8 mouse cellular contexts compared by ENCODE assay signal in the genomic region with DNA sequence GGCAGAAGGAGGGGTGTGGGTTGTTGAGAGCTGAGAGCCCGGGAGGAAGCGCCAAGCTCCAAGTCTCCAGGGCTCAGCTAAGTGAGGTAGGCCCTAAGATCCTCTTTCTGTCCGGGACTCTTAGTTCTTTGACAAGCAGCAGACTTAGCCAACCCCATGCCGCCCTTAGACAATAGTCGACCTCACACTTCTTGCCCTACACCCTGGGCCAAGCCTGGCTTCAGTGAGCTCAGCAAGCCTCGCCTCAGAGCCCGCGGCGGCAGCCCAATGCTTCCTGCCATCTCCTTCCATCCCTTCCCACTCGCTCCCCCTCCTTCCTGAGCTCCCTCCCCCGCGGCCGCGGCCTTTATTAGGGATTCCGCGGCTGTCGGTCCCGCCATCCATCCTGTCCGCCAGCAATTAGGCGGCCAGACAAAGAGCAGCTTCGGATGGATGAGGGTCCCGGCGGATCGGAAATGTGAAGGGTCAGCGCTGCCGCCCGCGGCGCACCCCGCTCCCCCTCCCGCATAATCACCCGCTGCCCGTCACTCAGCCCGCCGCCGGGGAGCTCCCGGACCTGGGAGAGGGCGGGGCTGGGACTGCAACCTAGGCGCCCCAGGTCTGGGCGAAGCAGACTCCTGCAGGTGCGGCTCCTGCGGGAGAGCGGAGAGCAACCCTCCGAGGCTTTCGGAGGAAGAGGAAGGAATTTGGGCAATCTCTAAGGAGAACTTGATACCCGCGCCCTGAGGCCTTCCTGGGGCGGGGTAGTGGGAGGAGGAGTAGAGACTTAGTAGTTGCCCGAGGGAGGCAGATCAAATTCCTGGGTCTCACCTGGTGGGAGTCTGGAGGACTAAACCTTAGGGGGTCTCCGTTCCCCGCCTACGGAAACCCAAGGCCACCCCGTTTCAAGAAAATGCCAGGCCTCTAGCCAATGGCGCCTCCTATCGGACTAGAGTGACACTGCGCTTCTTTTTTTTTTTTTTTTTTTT. TPM values are rescaled to one million over a fixed set of nuclear protein-coding genes. Genes with fewer than 3 reads are reported as not detected.
A peak's percentile ranks its signal among the peaks of the same experiment; 100 is the strongest.
DNase-seq lines count a peak whose midpoint lies in the region; ATAC-seq lines count a peak whose summit lies in the region.

No protein-coding gene starts in this region.

- H3K9me3 ChIP-seq in embryonic facial prominence, embryonic 15.5 days (replicated peaks): no peaks in the 10 kb centered on the region
- H3K9me3 ChIP-seq in hindbrain, embryonic 11.5 days (ENCODE audit: control insufficient read depth, low read length): no peaks in the 10 kb centered on the region
- no peaks in the 10 kb centered on the region for H3K9me3 ChIP-seq in midbrain, embryonic 14.5 days (ENCODE audit: control insufficient read depth, low read length)

- H3K4me2 ChIP-seq in embryonic facial prominence, embryonic 15.5 days (replicated peaks): peak overlapping the region; percentile 80
- peak overlapping the region; percentile 51 for H3K4me2 ChIP-seq in hindbrain, embryonic 11.5 days (replicated peaks; ENCODE audit: low read depth, low read length)
- peak overlapping the region; percentile 81 for H3K4me2 ChIP-seq in midbrain, embryonic 14.5 days (ENCODE audit: low read length)

- H3K9ac ChIP-seq in embryonic facial prominence, embryonic 15.5 days: peak overlapping the region; percentile 28; the same call in 1 of the 2 replicates
- H3K9ac ChIP-seq in hindbrain, embryonic 11.5 days (ENCODE audit: low read depth, low read length): peak overlapping the region; percentile 35
- peak overlapping the region; percentile 62 for H3K9ac ChIP-seq in midbrain, embryonic 14.5 days (replicated peaks; ENCODE audit: low read length)

- 1% methylated on average over 56 of the region's 56 CpGs for WGBS in embryonic facial prominence, embryonic 15.5 days
- WGBS in hindbrain, embryonic 11.5 days: under 1% methylated on average over 55 of the region's 56 CpGs
- under 1% methylated on average over 56 of the region's 56 CpGs for WGBS in midbrain, embryonic 14.5 days

- H3K27me3 ChIP-seq in embryonic facial prominence, embryonic 15.5 days: peaks cover 94% of the 10 kb centered on the region
- H3K27me3 ChIP-seq in hindbrain, embryonic 11.5 days (ENCODE audit: control insufficient read depth, insufficient read depth, low read length): peaks cover 50% of the 10 kb centered on the region
- peaks cover 42% of the 10 kb centered on the region for H3K27me3 ChIP-seq in midbrain, embryonic 14.5 days (ENCODE audit: control insufficient read depth, insufficient read depth, low read length)

- peak; percentile 17 for DNase-seq in adrenal gland, adult 2 months
- DNase-seq in adrenal gland, postnatal 25 days: no peak
- peak; percentile 86 for DNase-seq in R1 (ENCODE audit: low read depth, low spot score)
- peak; percentile 87 for DNase-seq in hindbrain, embryonic 11.5 days (ENCODE audit: low spot score)
- peak; percentile 36 for DNase-seq in liver
- DNase-seq in midbrain, embryonic 14.5 days: peak; percentile 82
- DNase-seq in frontal cortex, adult 2 months (ENCODE audit: extremely low spot score in 1 of 2, low spot score in 1 of 2): no peak

- peaks cover 50% of the 10 kb centered on the region for H3K4me1 ChIP-seq in embryonic facial prominence, embryonic 15.5 days
- H3K4me1 ChIP-seq in hindbrain, embryonic 11.5 days (replicated peaks; ENCODE audit: control insufficient read depth, insufficient read depth, low read length): peaks cover 40% of the 10 kb centered on the region
- H3K4me1 ChIP-seq in midbrain, embryonic 14.5 days (ENCODE audit: control insufficient read depth, insufficient read depth, low read length): peaks cover 52% of the 10 kb centered on the region

- H3K27ac ChIP-seq in embryonic facial prominence, embryonic 15.5 days (replicated peaks): no peak overlapping the region
- H3K27ac ChIP-seq in hindbrain, embryonic 11.5 days (ENCODE audit: low read depth, low read length): peak overlapping the region; percentile 80
- H3K27ac ChIP-seq in midbrain, embryonic 14.5 days (replicated peaks; ENCODE audit: low read depth, low read length): peak overlapping the region; percentile 77

- no peaks in the 10 kb centered on the region for H3K36me3 ChIP-seq in embryonic facial prominence, embryonic 15.5 days
- no peaks in the 10 kb centered on the region for H3K36me3 ChIP-seq in hindbrain, embryonic 11.5 days (ENCODE audit: control insufficient read depth, insufficient read depth, low read length)
- no peaks in the 10 kb centered on the region for H3K36me3 ChIP-seq in midbrain, embryonic 14.5 days (ENCODE audit: control insufficient read depth, insufficient read depth, low read length)

- peak overlapping the region; percentile 42 for H3K4me3 ChIP-seq in embryonic facial prominence, embryonic 15.5 days (replicated peaks)
- H3K4me3 ChIP-seq in hindbrain, embryonic 11.5 days (ENCODE audit: low read depth, low read length): peak overlapping the region; percentile 30
- peak overlapping the region; percentile 40 for H3K4me3 ChIP-seq in midbrain, embryonic 14.5 days (replicated peaks; ENCODE audit: low read depth, low read length)

- no peak for ATAC-seq in embryonic facial prominence, embryonic 15.5 days (ENCODE audit: insufficient number of reproducible peaks, low FRiP score, low TSS enrichment, low read depth)
- peak; percentile 47 for ATAC-seq in hindbrain, embryonic 11.5 days (ENCODE audit: low FRiP score)
- peak; percentile 26; the same call in 1 of the 2 replicates for ATAC-seq in midbrain, embryonic 14.5 days (ENCODE audit: low FRiP score, low TSS enrichment)

RNA-seq across cellular contexts. Expression of gene Dnajc22, which starts 0.6 kb away (rescaled TPM):
- 1 to 10 TPM; 3.2 to 4.4 TPM for total RNA-seq in adrenal gland, adult 2 months (2021)
- polyA plus RNA-seq in adrenal gland, adult 2 months (2012; rRNA removed): 0.29 and 0.31 TPM in 2 replicates
- total RNA-seq in adrenal gland, postnatal 25 days (2021): 1.9 and 3.8 TPM in 2 replicates
- polyA plus RNA-seq in embryonic facial prominence, embryonic 15.5 days (2015; fragmentation: Nextera tagmentation; extraction: Ambion mirVana): 0.28 and 0.64 TPM in 2 replicates
- 1.2 and 3.3 TPM in 2 replicates for polyA plus RNA-seq in hindbrain, embryonic 11.5 days (2014; fragmentation: Nextera tagmentation; extraction: Ambion mirVana)
- polyA plus RNA-seq in midbrain, embryonic 14.5 days (2014; fragmentation: Nextera tagmentation; extraction: Ambion mirVana): 0.71 and 1.6 TPM in 2 replicates
- polyA plus RNA-seq in frontal cortex, adult 2 months (2012; rRNA removed): 0.06 TPM in 1 of 2 replicates, not detected in the other

RNA-seq across cellular contexts. Expression of gene C1ql4, which starts 6.0 kb away (rescaled TPM):
- total RNA-seq in adrenal gland, adult 2 months (2021): not detected
- polyA plus RNA-seq in adrenal gland, adult 2 months (2012; rRNA removed): not detected in 2 replicates
- total RNA-seq in adrenal gland, postnatal 25 days (2021): not detected in 2 replicates
- polyA plus RNA-seq in embryonic facial prominence, embryonic 15.5 days (2015; fragmentation: Nextera tagmentation; extraction: Ambion mirVana): 0.17 TPM in 1 of 2 replicates, not detected in the other
- 10.2 and 12.4 TPM in 2 replicates for polyA plus RNA-seq in hindbrain, embryonic 11.5 days (2014; fragmentation: Nextera tagmentation; extraction: Ambion mirVana)
- 13.2 and 13.7 TPM in 2 replicates for polyA plus RNA-seq in midbrain, embryonic 14.5 days (2014; fragmentation: Nextera tagmentation; extraction: Ambion mirVana)
- polyA plus RNA-seq in frontal cortex, adult 2 months (2012; rRNA removed): not detected in 2 replicates

RNA-seq across cellular contexts. Expression of gene Troap, which starts 19.2 kb away (rescaled TPM):
- under 1 TPM; 0.73 to 0.78 TPM for total RNA-seq in adrenal gland, adult 2 months (2021)
- polyA plus RNA-seq in adrenal gland, adult 2 months (2012; rRNA removed): 2.8 and 5.2 TPM in 2 replicates
- 4.3 and 5.6 TPM in 2 replicates for total RNA-seq in adrenal gland, postnatal 25 days (2021)
- 27.1 TPM in 2 replicates for polyA plus RNA-seq in embryonic facial prominence, embryonic 15.5 days (2015; fragmentation: Nextera tagmentation; extraction: Ambion mirVana)
- 19.1 and 22.9 TPM in 2 replicates for polyA plus RNA-seq in hindbrain, embryonic 11.5 days (2014; fragmentation: Nextera tagmentation; extraction: Ambion mirVana)
- 3.9 and 4.9 TPM in 2 replicates for polyA plus RNA-seq in midbrain, embryonic 14.5 days (2014; fragmentation: Nextera tagmentation; extraction: Ambion mirVana)
- polyA plus RNA-seq in frontal cortex, adult 2 months (2012; rRNA removed): 0.62 and 1.3 TPM in 2 replicates

RNA-seq across cellular contexts. Expression of gene Spats2, which starts 32.1 kb away (rescaled TPM):
- total RNA-seq in adrenal gland, adult 2 months (2021): 10 to 100 TPM; 14.0 to 15.6 TPM
- 5.6 and 7.6 TPM in 2 replicates for polyA plus RNA-seq in adrenal gland, adult 2 months (2012; rRNA removed)
- 18.7 and 19.6 TPM in 2 replicates for total RNA-seq in adrenal gland, postnatal 25 days (2021)
- 36.7 and 37.0 TPM in 2 replicates for polyA plus RNA-seq in embryonic facial prominence, embryonic 15.5 days (2015; fragmentation: Nextera tagmentation; extraction: Ambion mirVana)
- polyA plus RNA-seq in hindbrain, embryonic 11.5 days (2014; fragmentation: Nextera tagmentation; extraction: Ambion mirVana): 59.5 and 64.9 TPM in 2 replicates
- 36.2 and 41.6 TPM in 2 replicates for polyA plus RNA-seq in midbrain, embryonic 14.5 days (2014; fragmentation: Nextera tagmentation; extraction: Ambion mirVana)
- polyA plus RNA-seq in frontal cortex, adult 2 months (2012; rRNA removed): 36.9 and 39.7 TPM in 2 replicates

RNA-seq across cellular contexts. Expression of gene Prph, which starts 38.6 kb away (rescaled TPM):
- total RNA-seq in adrenal gland, adult 2 months (2021): under 1 TPM; 0.43 to 0.86 TPM
- 2.4 and 8.5 TPM in 2 replicates for polyA plus RNA-seq in adrenal gland, adult 2 months (2012; rRNA removed)
- 0.52 and 2.2 TPM in 2 replicates for total RNA-seq in adrenal gland, postnatal 25 days (2021)
- polyA plus RNA-seq in embryonic facial prominence, embryonic 15.5 days (2015; fragmentation: Nextera tagmentation; extraction: Ambion mirVana): 8.8 and 9.9 TPM in 2 replicates
- 17.2 and 20.9 TPM in 2 replicates for polyA plus RNA-seq in hindbrain, embryonic 11.5 days (2014; fragmentation: Nextera tagmentation; extraction: Ambion mirVana)
- 11.7 and 15.5 TPM in 2 replicates for polyA plus RNA-seq in midbrain, embryonic 14.5 days (2014; fragmentation: Nextera tagmentation; extraction: Ambion mirVana)
- 0.69 and 0.90 TPM in 2 replicates for polyA plus RNA-seq in frontal cortex, adult 2 months (2012; rRNA removed)

Comparison
In these comparisons a context has a peak if more than half of its experiments do, and no peak if none do; other contexts are left out.
1. DNase-seq: peak in adrenal gland, adult 2 months (single experiment), R1 (single experiment), hindbrain, embryonic 11.5 days (single experiment), liver (single experiment) and midbrain, embryonic 14.5 days (single experiment); none in adrenal gland, postnatal 25 days (single experiment) and frontal cortex, adult 2 months (0 of 2).
2. Peak in every context shown above with its lines, with median percentiles within 50 percentile points of each other: H3K4me2 ChIP-seq, H3K4me3 ChIP-seq and H3K9ac ChIP-seq.